Mouse (Mus musculus) thymus, adult 2 months (tissue): ENCODE data around the gene Tead2.

Experiments used
- CTCF ChIP-seq: fragments of 200-500 bp; IDR thresholded peaks from 2 replicates; pipeline ENCODE4 v1.5.1; 2012; ENCODE audit warnings: mild to moderate bottlenecking, control low read depth, low read length, moderate library complexity, borderline replicate concordance; ENCODE audit not compliant: control insufficient read depth, poor library complexity, insufficient read depth; ENCODE audit errors: extremely low read depth
- POLR2A ChIP-seq: fragments of 200-500 bp; IDR thresholded peaks from 2 replicates; pipeline ENCODE4 v1.6.1; 2012; ENCODE audit warnings: mild to moderate bottlenecking, low read length, control low read depth, moderate library complexity; ENCODE audit not compliant: control insufficient read depth, poor library complexity, insufficient read depth; ENCODE audit errors: extremely low read depth

- TF ChIP-seq CTCF, result no peak
- no peak for TF ChIP-seq POLR2A
Observed at GRCm38 (mm10) chr7:45176356-45176755, 39.2 kb upstream of the Tead2 start.
